Mouse (Mus musculus): ENCODE results near the gene Adap1.

GRCm38 (mm10) chr5:139353946-139354345 lies 28.5 kb upstream of the Adap1 start:
- TF ChIP-seq ZNF384 (IDR thresholded peaks at IDR 0.05; ENCODE audit: low read depth, low read length) = no peak
- TF ChIP-seq CHD2 (IDR thresholded peaks at IDR 0.05; ENCODE audit: low read depth, low read length) = no peak

All from ES-E14 (cell line).